Mouse (Mus musculus) cerebellum, adult 2 months (tissue): ENCODE measurements around the gene Fer.

Source experiments
- CTCF ChIP-seq: fragments of 200-500 bp; IDR thresholded peaks from 2 replicates; pipeline ENCODE4 v1.5.1; 2011; ENCODE audit warnings: low read depth, mild to moderate bottlenecking, control low read depth, low read length, moderate library complexity, borderline replicate concordance; ENCODE audit not compliant: insufficient read depth
- POLR2A ChIP-seq: fragments of 200-500 bp; IDR thresholded peaks from 2 replicates; pipeline ENCODE4 v1.6.1; 2011; ENCODE audit warnings: low read length, control low read depth, borderline replicate concordance; ENCODE audit not compliant: insufficient read depth

- TF ChIP-seq CTCF (no peak), POLR2A (no peak)
These were observed 253.9 kb downstream of the Fer start for GRCm38 (mm10) chr17:64116762-64117161.
